In the genomic region with DNA sequence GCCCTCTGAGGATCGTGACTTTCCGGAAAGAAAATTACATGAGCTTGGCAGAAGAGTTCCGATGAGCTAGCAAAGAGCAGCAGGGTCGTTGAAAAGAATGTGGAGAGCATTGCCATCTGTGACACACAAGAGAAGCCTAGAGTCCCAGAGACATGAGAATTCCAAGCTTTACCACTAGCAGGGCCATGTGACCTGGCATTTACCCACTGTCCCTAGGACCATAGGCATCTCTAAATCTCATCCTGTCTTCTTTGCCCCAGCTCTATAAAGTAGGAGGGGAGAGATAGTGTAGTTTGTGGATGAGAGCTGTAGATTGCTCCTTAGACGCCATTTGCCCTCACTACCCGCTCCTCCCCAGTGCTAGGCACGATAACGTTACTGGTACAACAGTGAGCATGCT, we compare ENCODE assay signal across 8 mouse cellular contexts. TPM values are rescaled to one million over a fixed set of nuclear protein-coding genes. Genes with fewer than 3 reads are reported as not detected.
DNase-seq lines count a peak whose midpoint lies in the region; ATAC-seq lines count a peak whose summit lies in the region.

A gene (minus strand): TSS at position 101 of the 400 bp plus-strand sequence.

- no peak within 1 kb of the TSS for H3K9ac ChIP-seq in liver, embryonic 11.5 days (ENCODE audit: low read depth, low read length)
- no peak within 1 kb of the TSS for H3K9ac ChIP-seq in embryonic facial prominence, embryonic 12.5 days
- H3K9ac ChIP-seq in heart, embryonic 14.5 days (ENCODE audit: low read length): no peak within 1 kb of the TSS
- H3K9ac ChIP-seq in neural tube, embryonic 15.5 days (replicated peaks): no peak within 1 kb of the TSS

- intact Hi-C loops in left cerebral cortex, postnatal 25 days (cut with DNase I): no loop called here

- H3K9me3 ChIP-seq in liver, embryonic 11.5 days (ENCODE audit: control insufficient read depth, low read length): no peaks in the 10 kb centered on the region
- H3K9me3 ChIP-seq in embryonic facial prominence, embryonic 12.5 days: no peaks in the 10 kb centered on the region
- no peaks in the 10 kb centered on the region for H3K9me3 ChIP-seq in heart, embryonic 14.5 days (ENCODE audit: control insufficient read depth, low read length)
- no peaks in the 10 kb centered on the region for H3K9me3 ChIP-seq in neural tube, embryonic 15.5 days (replicated peaks)

- no peak for ATAC-seq in liver, embryonic 11.5 days (replicated peaks; ENCODE audit: low FRiP score)
- ATAC-seq in embryonic facial prominence, embryonic 12.5 days (ENCODE audit: insufficient number of reproducible peaks, insufficient read depth, low FRiP score, low TSS enrichment): no peak
- ATAC-seq in heart, embryonic 14.5 days (ENCODE audit: insufficient number of reproducible peaks, insufficient read depth, low FRiP score, low read depth): no peak
- no peak for ATAC-seq in neural tube, embryonic 15.5 days (ENCODE audit: low FRiP score)

- no peaks in the 10 kb centered on the region for H3K4me1 ChIP-seq in liver, embryonic 11.5 days (replicated peaks; ENCODE audit: control insufficient read depth, insufficient read depth, low read length)
- no peaks in the 10 kb centered on the region for H3K4me1 ChIP-seq in embryonic facial prominence, embryonic 12.5 days
- no peaks in the 10 kb centered on the region for H3K4me1 ChIP-seq in heart, embryonic 14.5 days (ENCODE audit: control insufficient read depth in 2 of 2, insufficient read depth in 2 of 2, low read length in 2 of 2)
- no peaks in the 10 kb centered on the region for H3K4me1 ChIP-seq in neural tube, embryonic 15.5 days

- no peak within 1 kb of the TSS for H3K4me3 ChIP-seq in liver, embryonic 11.5 days (ENCODE audit: low read depth, low read length)
- no peak within 1 kb of the TSS for H3K4me3 ChIP-seq in embryonic facial prominence, embryonic 12.5 days
- no peak within 1 kb of the TSS for H3K4me3 ChIP-seq in heart, embryonic 14.5 days (ENCODE audit: control insufficient read depth in 1 of 2, insufficient read depth in 1 of 2, low read depth in 1 of 2, low read length in 2 of 2)
- no peak within 1 kb of the TSS for H3K4me3 ChIP-seq in neural tube, embryonic 15.5 days (replicated peaks)

- H3K36me3 ChIP-seq in liver, embryonic 11.5 days (ENCODE audit: control insufficient read depth, insufficient read depth, low read length): no peaks in the 10 kb centered on the region
- H3K36me3 ChIP-seq in embryonic facial prominence, embryonic 12.5 days: no peaks in the 10 kb centered on the region
- H3K36me3 ChIP-seq in heart, embryonic 14.5 days (ENCODE audit: control insufficient read depth, insufficient read depth, low read length): no peaks in the 10 kb centered on the region
- no peaks in the 10 kb centered on the region for H3K36me3 ChIP-seq in neural tube, embryonic 15.5 days

- H3K27me3 ChIP-seq in liver, embryonic 11.5 days (replicated peaks; ENCODE audit: control insufficient read depth, insufficient read depth, low read length): no peaks in the 10 kb centered on the region
- no peaks in the 10 kb centered on the region for H3K27me3 ChIP-seq in embryonic facial prominence, embryonic 12.5 days
- no peaks in the 10 kb centered on the region for H3K27me3 ChIP-seq in heart, embryonic 14.5 days (ENCODE audit: control insufficient read depth, insufficient read depth, low read length)
- no peaks in the 10 kb centered on the region for H3K27me3 ChIP-seq in neural tube, embryonic 15.5 days (replicated peaks)

- 91% methylated on average over 8 of the region's 8 CpGs for WGBS in liver, embryonic 11.5 days
- 90% methylated on average over 8 of the region's 8 CpGs for WGBS in embryonic facial prominence, embryonic 12.5 days
- 79% methylated on average over 8 of the region's 8 CpGs for WGBS in heart, embryonic 14.5 days
- WGBS in neural tube, embryonic 15.5 days: 88% methylated on average over 8 of the region's 8 CpGs

- H3K4me2 ChIP-seq in liver, embryonic 11.5 days: no peak within 1 kb of the TSS
- H3K4me2 ChIP-seq in embryonic facial prominence, embryonic 12.5 days (replicated peaks): no peak within 1 kb of the TSS
- no peak within 1 kb of the TSS for H3K4me2 ChIP-seq in heart, embryonic 14.5 days (ENCODE audit: low read length)
- H3K4me2 ChIP-seq in neural tube, embryonic 15.5 days: no peak within 1 kb of the TSS

- H3K27ac ChIP-seq in liver, embryonic 11.5 days (ENCODE audit: low read depth, low read length): no peak within 1 kb of the TSS
- H3K27ac ChIP-seq in embryonic facial prominence, embryonic 12.5 days: no peak within 1 kb of the TSS
- no peak within 1 kb of the TSS for H3K27ac ChIP-seq in heart, embryonic 14.5 days (replicated peaks in 1 of 2; ENCODE audit: control insufficient read depth in 1 of 2, insufficient read depth in 1 of 2, low read depth in 2 of 2, low read length in 2 of 2)
- no peak within 1 kb of the TSS for H3K27ac ChIP-seq in neural tube, embryonic 15.5 days (replicated peaks)

- no peak for DNase-seq in liver, embryonic 11.5 days (ENCODE audit: low spot score)
- DNase-seq in liver: no peak
- DNase-seq in left cerebral cortex, postnatal 25 days (ENCODE audit: low spot score in 2 of 2): no peak
- no peak for DNase-seq in c-Kit-positive CD71-positive TER-119-positive erythroid progenitor cells, embryonic 14.5 days (ENCODE audit: low spot score)
- DNase-seq in lung, postnatal 4 days: no peak

RNA-seq across cellular contexts. Expression of the gene that starts here (rescaled TPM):
- 42.2 and 45.9 TPM in 2 replicates for polyA plus RNA-seq in liver, embryonic 11.5 days (2014; fragmentation: Nextera tagmentation; extraction: Ambion mirVana)
- polyA plus RNA-seq in embryonic facial prominence, embryonic 12.5 days (2016; fragmentation: Nextera tagmentation; extraction: Ambion mirVana): 48.6 and 54.0 TPM in 2 replicates
- polyA plus RNA-seq in heart, embryonic 14.5 days (2014; fragmentation: Nextera tagmentation; extraction: Ambion mirVana): 33.6 and 33.9 TPM in 2 replicates
- 10 to 100 TPM; 35.9 to 48.3 TPM for total RNA-seq in left cerebral cortex, postnatal 25 days (2021)
- polyA plus RNA-seq in neural tube, embryonic 15.5 days (2015; fragmentation: Nextera tagmentation; extraction: Ambion mirVana): 38.7 and 38.8 TPM in 2 replicates
